Mouse (Mus musculus) neural tube, embryonic 14.5 days (tissue): ENCODE measurements at regions not wholly inside any gene's neighbourhood (a gene's known extent, or its start where the extent isn't known, plus 50 kb on each side); places are given as distances from the start of the nearest gene placed in this dataset.

Source experiments
- ATAC-seq: fragments of 200-750 bp; cut with Nextera tagmentation; 2 replicates; pipeline ENCODE4 v1.8.0; 2017; ENCODE audit warnings: low read depth, mild to moderate bottlenecking, moderate TSS enrichment, moderate library complexity
- H3K27ac ChIP-seq: fragments of 300-500 bp; sonication (generic); 2 replicates; pipeline ENCODE4 v1.5.1; 2014; ENCODE audit warnings: low read depth, mild to moderate bottlenecking, control low read depth, low read length, moderate library complexity, mixed read lengths
- H3K27me3 ChIP-seq: fragments of 300-500 bp; sonication (generic); 2 replicates; pipeline ENCODE4 v1.6.1; 2014; ENCODE audit warnings: low read length; ENCODE audit not compliant: control insufficient read depth, insufficient read depth
- H3K36me3 ChIP-seq: fragments of 300-500 bp; sonication (generic); 2 replicates; pipeline ENCODE4 v1.6.1; 2014; ENCODE audit warnings: low read length, mixed read lengths; ENCODE audit not compliant: control insufficient read depth, insufficient read depth
- H3K4me1 ChIP-seq: fragments of 300-500 bp; sonication (generic); 2 replicates; pipeline ENCODE4 v1.6.1; 2014; ENCODE audit warnings: low read length; ENCODE audit not compliant: control insufficient read depth, insufficient read depth
- H3K4me2 ChIP-seq: fragments of 300-500 bp; sonication (generic); 2 replicates; pipeline ENCODE4 v1.6.1; 2014; ENCODE audit warnings: mild to moderate bottlenecking, low read depth, low read length, control low read depth
- H3K4me3 ChIP-seq: fragments of 300-500 bp; sonication (generic); 2 replicates; pipeline ENCODE4 v1.5.1; 2014; ENCODE audit warnings: low read depth, low read length, control low read depth, mixed read lengths
- H3K9ac ChIP-seq: fragments of 300-500 bp; sonication (generic); replicated peaks from 2 replicates; pipeline ENCODE4 v1.6.1; 2014; ENCODE audit warnings: low read depth, mild to moderate bottlenecking, control low read depth, low read length, mixed read lengths
- H3K9me3 ChIP-seq: fragments of 300-500 bp; sonication (generic); 2 replicates; pipeline ENCODE4 v1.6.1; 2016; ENCODE audit warnings: low read length; ENCODE audit not compliant: control insufficient read depth
- WGBS: fragments of 180-500 bp; shearing (Covaris S2); extraction: QIAGEN DNeasy Blood & Tissue Kit; methylation state at CpG from one replicate; pipeline ENCODE4 v1.1.7; 2014; 5-methylcytosine and 5-hydroxymethylcytosine counted together

DNA sequence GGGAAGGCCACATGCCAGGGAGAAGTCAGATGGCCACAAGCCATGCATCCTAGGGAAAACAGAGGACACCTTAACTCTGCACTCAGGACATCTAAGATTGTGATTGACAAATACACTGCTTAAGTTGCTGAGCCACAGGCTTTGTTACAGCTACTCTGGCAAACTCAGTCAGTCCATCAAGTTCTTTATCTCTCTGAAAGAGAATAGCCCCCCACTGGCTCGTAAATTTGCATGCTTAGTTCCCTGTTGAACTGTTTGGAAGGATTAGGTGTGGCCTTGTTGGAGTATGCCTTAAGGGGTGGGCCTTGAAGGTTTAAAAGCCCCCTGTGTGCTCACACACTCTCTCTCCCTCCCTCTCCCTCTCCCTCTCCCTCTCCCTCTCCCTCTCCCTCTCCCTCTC, 235.4 kb downstream of the Hlx start:
- ATAC-seq = no peak
- Histone ChIP-seq H3K27ac (no peak overlapping the region), H3K36me3 (no peaks in the 10 kb centered on the region), H3K9me3 (no peaks in the 10 kb centered on the region), H3K9ac (no peak overlapping the region), H3K27me3 (no peaks in the 10 kb centered on the region), H3K4me3 (no peak overlapping the region), H3K4me2 (no peak overlapping the region), H3K4me1 (no peaks in the 10 kb centered on the region)
- 35% methylated on average over 1 of the region's 1 CpGs for WGBS

DNA sequence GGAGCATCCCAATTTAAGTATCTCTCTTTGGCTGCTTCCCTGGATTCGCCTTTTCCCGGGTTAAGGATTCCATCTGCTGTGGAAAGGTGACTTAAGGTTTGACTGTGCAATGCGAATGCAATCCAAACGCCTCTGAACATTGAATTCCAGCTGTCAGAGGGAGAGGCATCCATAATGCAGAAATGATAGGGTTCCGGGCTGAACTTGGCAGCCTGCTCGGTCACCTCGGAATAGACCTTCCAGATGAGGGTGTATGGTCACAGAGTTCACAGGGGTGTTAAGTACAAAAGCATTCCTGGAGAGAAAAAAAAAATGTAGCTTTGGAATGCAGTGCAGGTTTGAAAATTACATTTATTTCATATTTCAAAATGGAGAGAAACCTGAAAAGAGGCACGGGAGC, 238.6 kb downstream of the Hlx start:
- no peaks in the 10 kb centered on the region for H3K4me1 ChIP-seq
- 83% methylated on average over 8 of the region's 8 CpGs for WGBS
- H3K4me3 ChIP-seq = no peak overlapping the region
- H3K27ac ChIP-seq = no peak overlapping the region
- H3K4me2 ChIP-seq = no peak overlapping the region
- no peaks in the 10 kb centered on the region for H3K9me3 ChIP-seq
- H3K27me3 ChIP-seq = no peaks in the 10 kb centered on the region
- no peak overlapping the region for H3K9ac ChIP-seq
- no peaks in the 10 kb centered on the region for H3K36me3 ChIP-seq
- ATAC-seq = no peak

DNA sequence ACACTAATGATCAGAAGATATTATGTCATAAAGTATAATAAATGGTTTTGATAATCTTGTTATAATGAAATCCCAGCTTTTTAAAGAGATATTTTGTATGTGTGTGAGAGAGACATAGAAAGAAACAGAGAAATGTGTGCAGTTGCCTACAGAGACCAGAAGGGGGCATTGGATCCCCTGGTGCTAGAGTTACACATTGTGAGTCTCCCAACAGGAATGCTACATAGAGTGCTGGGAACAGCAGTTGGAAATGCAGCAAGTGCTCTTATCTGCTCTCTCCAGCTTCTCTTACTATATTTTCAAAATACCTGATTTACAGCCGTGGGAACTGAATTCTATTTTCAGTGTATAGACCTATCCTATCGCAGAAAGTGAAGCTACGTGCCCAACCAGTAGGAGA, 240.3 kb downstream of the Hlx start:
- Histone ChIP-seq H3K27ac (no peak overlapping the region), H3K36me3 (no peaks in the 10 kb centered on the region), H3K4me1 (no peaks in the 10 kb centered on the region), H3K4me3 (no peak overlapping the region), H3K27me3 (no peaks in the 10 kb centered on the region), H3K9me3 (no peaks in the 10 kb centered on the region), H3K4me2 (no peak overlapping the region), H3K9ac (no peak overlapping the region)
- no peak for ATAC-seq
- 93% methylated on average over 3 of the region's 3 CpGs for WGBS

DNA sequence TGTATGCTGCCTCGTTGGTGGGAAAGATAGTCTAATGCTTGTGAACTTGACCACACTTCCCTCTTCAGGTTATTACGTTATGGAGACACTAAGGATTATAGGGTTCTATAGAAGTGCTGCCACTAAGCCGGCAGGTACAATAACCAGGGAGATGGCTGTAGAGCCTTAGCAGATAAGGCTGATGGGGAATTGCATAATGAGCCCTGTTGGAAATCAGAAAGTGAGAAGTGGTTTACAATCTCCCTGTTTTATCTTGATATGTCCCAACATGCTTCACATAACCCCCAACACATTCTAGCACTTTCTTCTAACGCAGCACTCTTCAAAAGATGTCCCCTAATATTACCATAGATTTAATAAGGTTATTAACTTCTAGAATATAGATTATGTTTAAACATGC, 241.2 kb downstream of the Hlx start:
- 81% methylated on average over 4 of the region's 4 CpGs for WGBS
- Histone ChIP-seq H3K4me2 (no peak overlapping the region), H3K9ac (no peak overlapping the region), H3K9me3 (no peaks in the 10 kb centered on the region), H3K36me3 (no peaks in the 10 kb centered on the region), H3K4me1 (no peaks in the 10 kb centered on the region), H3K27ac (no peak overlapping the region), H3K27me3 (no peaks in the 10 kb centered on the region), H3K4me3 (no peak overlapping the region)
- ATAC-seq = no peak

DNA sequence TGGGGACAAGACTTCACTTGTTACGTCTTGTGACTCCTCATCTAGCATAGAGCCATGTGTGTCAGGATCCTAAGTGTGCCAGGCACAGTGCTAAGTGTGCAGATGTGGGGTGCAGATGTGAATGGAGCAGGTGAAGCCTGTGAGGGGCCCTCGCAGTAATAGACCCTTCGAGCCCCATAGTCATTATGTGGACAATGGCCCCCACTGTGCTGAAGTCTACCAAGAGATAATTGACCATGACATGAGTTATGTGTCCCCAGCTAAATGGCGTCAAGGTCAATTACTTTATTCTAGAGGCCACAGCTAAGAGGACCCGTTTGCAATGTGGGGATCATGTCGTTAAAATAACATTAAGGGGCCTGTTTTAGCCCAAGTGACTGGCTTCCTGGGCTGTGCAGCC, 245.0 kb downstream of the Hlx start:
- Histone ChIP-seq H3K9ac (no peak overlapping the region), H3K36me3 (no peaks in the 10 kb centered on the region), H3K9me3 (no peaks in the 10 kb centered on the region), H3K27me3 (no peaks in the 10 kb centered on the region), H3K4me3 (no peak overlapping the region), H3K27ac (no peak overlapping the region), H3K4me2 (no peak overlapping the region), H3K4me1 (no peaks in the 10 kb centered on the region)
- WGBS = 7% methylated on average over 6 of the region's 6 CpGs
- 0 out of 2 replicates have a peak, but pooled peaks have one; percentile 14 for ATAC-seq

DNA sequence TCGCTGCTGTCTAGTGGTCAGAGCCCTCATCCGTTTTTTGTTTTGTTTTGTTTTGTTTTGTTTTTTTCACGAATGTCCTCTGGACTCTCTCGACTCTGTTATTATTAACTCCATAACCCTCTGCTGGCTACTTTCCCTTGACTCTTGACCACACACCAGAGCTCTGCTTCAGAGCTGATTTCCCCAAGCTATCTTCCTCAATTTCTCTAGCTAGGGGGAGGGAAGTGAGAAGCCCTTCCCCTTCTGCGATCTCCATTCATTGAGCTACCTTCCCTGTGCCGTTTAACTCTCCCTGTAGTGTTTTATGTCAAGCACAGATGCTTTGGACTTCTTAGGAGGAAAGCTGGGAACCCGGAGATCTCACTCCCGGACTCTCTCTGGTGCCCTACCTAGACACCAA, 247.6 kb downstream of the Hlx start:
- WGBS = 80% methylated on average over 8 of the region's 8 CpGs
- H3K4me2 ChIP-seq = no peak overlapping the region
- H3K9ac ChIP-seq = no peak overlapping the region
- no peaks in the 10 kb centered on the region for H3K36me3 ChIP-seq
- no peak for ATAC-seq
- H3K4me3 ChIP-seq = no peak overlapping the region
- H3K4me1 ChIP-seq = no peaks in the 10 kb centered on the region
- no peak overlapping the region for H3K27ac ChIP-seq
- no peaks in the 10 kb centered on the region for H3K9me3 ChIP-seq
- no peaks in the 10 kb centered on the region for H3K27me3 ChIP-seq

DNA sequence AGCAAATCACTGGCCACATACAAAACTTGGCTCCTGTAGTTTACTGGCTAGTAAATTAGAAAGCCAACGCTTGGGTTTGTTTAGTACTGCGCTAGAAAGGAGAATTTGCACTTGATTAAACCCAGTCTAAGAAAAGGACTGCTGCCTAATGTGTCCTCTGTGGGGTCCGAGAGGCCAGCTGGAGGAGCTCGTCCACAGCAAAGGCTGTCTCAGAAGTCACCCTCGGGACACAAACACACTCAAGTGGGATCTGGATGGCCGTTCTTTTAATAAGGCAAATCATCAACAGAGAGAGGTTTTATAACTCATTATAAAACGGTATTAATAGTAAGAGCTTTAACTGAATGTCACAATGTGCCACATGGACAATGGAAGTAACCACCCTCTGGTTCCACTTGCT, 249.0 kb downstream of the Hlx start:
- 56% methylated on average over 7 of the region's 7 CpGs for WGBS
- Histone ChIP-seq H3K4me1 (no peaks in the 10 kb centered on the region), H3K4me2 (no peak overlapping the region), H3K4me3 (no peak overlapping the region), H3K27me3 (no peaks in the 10 kb centered on the region), H3K27ac (no peak overlapping the region), H3K9ac (no peak overlapping the region), H3K9me3 (no peaks in the 10 kb centered on the region), H3K36me3 (no peaks in the 10 kb centered on the region)
- no peak for ATAC-seq

DNA sequence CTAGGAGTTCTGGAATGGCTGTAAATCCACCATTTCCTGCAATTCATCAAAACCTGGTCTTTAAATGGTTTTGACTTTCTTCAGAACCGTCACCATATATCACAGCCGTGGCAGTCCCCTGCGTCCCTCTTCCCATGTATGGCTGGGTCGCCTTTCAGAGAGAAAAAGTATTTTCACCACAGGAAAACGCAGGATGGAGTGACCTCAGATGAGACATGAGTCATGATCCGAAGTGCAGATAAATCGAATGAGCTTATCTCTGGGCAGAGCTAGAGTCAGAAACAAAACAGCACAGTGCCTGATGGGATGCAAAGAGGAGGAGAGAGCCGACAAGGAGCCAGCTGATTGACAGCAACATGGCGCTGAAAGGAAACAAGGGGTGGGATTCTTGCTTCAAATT, 250.4 kb downstream of the Hlx start:
- H3K4me1 ChIP-seq = no peaks in the 10 kb centered on the region
- no peak overlapping the region for H3K27ac ChIP-seq
- WGBS = 75% methylated on average over 9 of the region's 9 CpGs
- no peaks in the 10 kb centered on the region for H3K36me3 ChIP-seq
- no peak overlapping the region for H3K9ac ChIP-seq
- no peaks in the 10 kb centered on the region for H3K9me3 ChIP-seq
- H3K4me2 ChIP-seq = no peak overlapping the region
- H3K4me3 ChIP-seq = no peak overlapping the region
- no peaks in the 10 kb centered on the region for H3K27me3 ChIP-seq
- no peak for ATAC-seq

DNA sequence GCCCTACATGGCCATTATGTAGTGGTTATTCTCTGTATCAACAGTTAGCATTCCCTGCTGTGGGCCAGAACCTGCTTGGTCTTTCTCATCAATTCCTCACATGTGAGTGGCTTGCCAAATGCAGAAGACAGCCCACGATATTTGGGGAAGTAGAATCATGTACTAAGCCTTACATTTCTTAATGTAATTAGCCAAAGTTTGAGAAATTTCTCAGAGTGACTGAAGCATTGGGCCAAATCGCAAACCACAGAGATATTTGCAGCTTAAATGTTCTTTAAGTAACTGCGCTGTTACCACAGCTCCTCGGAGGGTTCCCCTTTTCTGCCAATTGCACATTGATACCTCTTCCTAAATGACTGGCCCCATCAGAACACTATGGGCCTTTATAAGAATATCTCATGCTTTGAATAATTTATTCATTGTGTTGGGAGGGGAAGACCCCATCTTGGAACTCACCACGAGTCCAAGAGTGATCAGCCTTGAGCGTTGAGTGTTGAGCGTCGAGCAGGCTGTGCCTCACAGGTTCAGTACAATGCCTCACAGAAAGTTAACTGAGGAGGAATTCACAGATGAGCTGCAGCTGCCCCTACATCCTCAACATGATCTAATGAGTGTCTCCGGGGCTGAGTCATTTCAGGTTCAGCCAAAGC, 251.7 kb downstream of the Hlx start:
- no peak overlapping the region for H3K27ac ChIP-seq
- H3K4me2 ChIP-seq = no peak overlapping the region
- no peak for ATAC-seq
- WGBS = 91% methylated on average over 9 of the region's 9 CpGs
- no peaks in the 10 kb centered on the region for H3K4me1 ChIP-seq
- H3K36me3 ChIP-seq = no peaks in the 10 kb centered on the region
- no peak overlapping the region for H3K9ac ChIP-seq
- no peaks in the 10 kb centered on the region for H3K9me3 ChIP-seq
- H3K4me3 ChIP-seq = no peak overlapping the region
- H3K27me3 ChIP-seq = no peaks in the 10 kb centered on the region
